Mouse (Mus musculus) heart, embryonic 13.5 days (tissue): ENCODE measurements around the gene Cgnl1. TPM values are rescaled to one million over a fixed set of nuclear protein-coding genes. Genes with fewer than 3 reads are reported as not detected.

Source experiments
- ATAC-seq: fragments of 200-750 bp; cut with Nextera tagmentation; 2 replicates; pipeline ENCODE4 v1.8.0; 2017; ENCODE audit warnings: moderate TSS enrichment; ENCODE audit not compliant: insufficient number of reproducible peaks, low FRiP score, low TSS enrichment; ENCODE audit errors: extremely low read depth
- H3K27ac ChIP-seq: fragments of 300-500 bp; sonication (generic); replicated peaks from 2 replicates; pipeline ENCODE4 v1.5.1; 2015; ENCODE audit warnings: moderate library complexity, mild to moderate bottlenecking, inconsistent platforms
- H3K27me3 ChIP-seq: fragments of 300-500 bp; sonication (generic); replicated peaks from 2 replicates; pipeline ENCODE4 v1.6.1; 2015; ENCODE audit warnings: mild to moderate bottlenecking, inconsistent platforms
- H3K36me3 ChIP-seq: fragments of 300-500 bp; sonication (generic); 2 replicates; pipeline ENCODE4 v1.6.1; 2015; ENCODE audit warnings: mild to moderate bottlenecking, inconsistent platforms
- H3K4me1 ChIP-seq: fragments of 300-500 bp; sonication (generic); 2 replicates; pipeline ENCODE4 v1.6.1; 2015; ENCODE audit warnings: inconsistent platforms
- H3K4me2 ChIP-seq: fragments of 300-500 bp; sonication (generic); 2 replicates; pipeline ENCODE4 v1.6.1; 2015; ENCODE audit warnings: inconsistent platforms, mild to moderate bottlenecking, moderate library complexity
- H3K4me3 ChIP-seq: fragments of 300-500 bp; sonication (generic); 2 replicates; pipeline ENCODE4 v1.5.1; 2015; ENCODE audit warnings: moderate library complexity, mild to moderate bottlenecking, inconsistent platforms
- H3K9ac ChIP-seq: fragments of 300-500 bp; sonication (generic); 2 replicates; pipeline ENCODE4 v1.6.1; 2015; ENCODE audit warnings: inconsistent platforms, mild to moderate bottlenecking, moderate library complexity
- H3K9me3 ChIP-seq: fragments of 300-500 bp; sonication (generic); 2 replicates; pipeline ENCODE4 v1.6.1; 2016; ENCODE audit warnings: inconsistent platforms
- WGBS: fragments of 180-500 bp; shearing (Covaris S2); methylation state at CpG from one replicate; pipeline ENCODE4 v1.1.7; 2015; ENCODE audit warnings: mixed read lengths; 5-methylcytosine and 5-hydroxymethylcytosine counted together
- polyA plus RNA-seq: library from polyadenylated mRNA; unstranded; fragments of >200 nt; fragmentation: Nextera tagmentation; extraction: Ambion mirVana; gene quantifications from 2 replicates; pipeline ENCODE4 v1.2.1, GENCODE M21; 2015

The Cgnl1 gene
- polyA plus RNA-seq, 1 experiment from 2014 or later = 38.7 TPM

DNA sequence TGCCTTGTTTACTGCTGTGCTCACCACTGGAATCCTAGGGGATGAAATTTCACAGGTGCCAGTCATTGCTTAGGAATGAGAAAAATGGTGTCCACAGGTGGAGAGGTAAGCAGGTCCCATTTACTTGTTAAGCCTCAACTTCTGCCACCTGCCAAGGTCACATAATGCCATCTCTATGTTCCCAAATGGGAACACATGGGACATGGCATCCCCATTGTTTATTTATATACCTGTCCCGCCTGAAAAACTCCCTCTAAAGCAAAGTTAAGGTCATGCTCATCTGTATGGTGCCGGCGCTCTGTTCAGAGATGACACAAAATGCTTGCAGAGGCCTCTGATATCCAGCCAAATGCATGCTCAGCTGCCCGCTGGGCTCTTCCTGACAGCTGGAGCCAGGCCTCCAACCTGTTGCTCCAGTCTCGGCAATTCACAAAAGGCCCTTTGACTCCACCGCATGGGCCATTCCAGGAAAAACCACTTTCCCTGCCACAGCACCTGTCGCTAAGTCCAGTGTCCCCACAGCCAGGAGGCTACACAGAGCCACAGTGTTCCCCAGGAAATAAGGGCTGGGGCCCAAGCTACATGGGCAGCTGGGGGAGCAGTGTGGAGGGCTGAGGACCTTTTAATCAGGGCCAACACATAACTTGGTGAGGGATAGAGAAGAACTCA, 192.4 kb downstream of the Cgnl1 start:
- H3K4me2 ChIP-seq = no peak overlapping the region
- peaks cover 14% of the 10 kb centered on the region for H3K4me1 ChIP-seq
- H3K4me3 ChIP-seq = no peak overlapping the region
- no peaks in the 10 kb centered on the region for H3K27me3 ChIP-seq
- H3K27ac ChIP-seq = no peak overlapping the region
- WGBS = 69% methylated on average over 7 of the region's 7 CpGs
- H3K9ac ChIP-seq = no peak overlapping the region
- H3K36me3 ChIP-seq = peaks cover 51% of the 10 kb centered on the region
- ATAC-seq = no peak
- no peaks in the 10 kb centered on the region; the same call in 1 of the 2 replicates for H3K9me3 ChIP-seq

Other genes with a start within 250 kb of the Cgnl1 start
- 72.1 and 74.6 TPM in 2 replicates for gene Myzap, start 179.2 kb downstream of the Cgnl1 start, polyA plus RNA-seq